Mouse (Mus musculus) cerebellum, postnatal 25 days (tissue): ENCODE measurements at regions not wholly inside any gene's neighbourhood (a gene's known extent, or its start where the extent isn't known, plus 50 kb on each side); places are given as distances from the start of the nearest gene placed in this dataset.

Source experiments
- DNase-seq, 2 experiments: peaks; one replicate each; pipeline ENCODE4 v3.0.0; 2021; ENCODE audit warnings: mixed read lengths in 2 of 2

GRCm38 (mm10) chr15:70920138-70920537 lies 2914.2 kb upstream of the Gm6569 start:
- DNase-seq: no peak

- peak; percentile 47 to 73 for DNase-seq
These were observed 2913.5 kb upstream of the Gm6569 start for GRCm38 (mm10) chr15:70920862-70921261.
